Mouse (Mus musculus) layer of hippocampus, postnatal 14 days (tissue): ENCODE data around the gene Scd2. TPM values are rescaled to one million over a fixed set of nuclear protein-coding genes. Genes with fewer than 3 reads are reported as not detected.
"Not testable (repeated sequence)": the region's sequence is repeated elsewhere in the genome, so short reads cannot be mapped to it uniquely, and the experiment has no call there.

ENCODE experiments used
- DNase-seq, 2 experiments: peaks; one replicate each; pipeline ENCODE4 v3.0.0; 2021 to 2022; ENCODE audit warnings: low spot score in 2 of 2, mixed read lengths in 1 of 2
- total RNA-seq, 2 experiments: library from RNA; stranded (reverse); gene quantifications; 2 replicates each; pipeline ENCODE4 v1.2.3; 2021

Scd2 gene
- total RNA-seq, 2 experiments from 2014 or later, result 702 to 713 TPM

- no peak for DNase-seq
Measured at GRCm38 (mm10) chr19:44267499-44268002, 25.9 kb upstream of the Scd2 start.

- DNase-seq, result no peak
Measured at GRCm38 (mm10) chr19:44273711-44274110, 19.8 kb upstream of the Scd2 start.

GRCm38 (mm10) chr19:44274452-44274851 is 19.0 kb upstream of the Scd2 start:
- DNase-seq, result no peak

GRCm38 (mm10) chr19:44275418-44275817 is 18.1 kb upstream of the Scd2 start:
- DNase-seq, result no peak

- no peak for DNase-seq
Measured at GRCm38 (mm10) chr19:44276861-44277260, 16.6 kb upstream of the Scd2 start.

- no peak for DNase-seq
Measured at GRCm38 (mm10) chr19:44277931-44278330, 15.5 kb upstream of the Scd2 start.

- DNase-seq, result no peak
Measured at GRCm38 (mm10) chr19:44280755-44281154, 12.7 kb upstream of the Scd2 start.

GRCm38 (mm10) chr19:44281825-44282447 is 11.5 kb upstream of the Scd2 start:
- DNase-seq, result not testable (repeated sequence)

- DNase-seq, result no peak
Measured at GRCm38 (mm10) chr19:44282534-44283156, 10.8 kb upstream of the Scd2 start.

- no peak for DNase-seq
Measured at GRCm38 (mm10) chr19:44283157-44284024, 10.1 kb upstream of the Scd2 start.

GRCm38 (mm10) chr19:44284025-44284695 is 9.3 kb upstream of the Scd2 start:
- peak; percentile 91 to 92 for DNase-seq

GRCm38 (mm10) chr19:44284723-44285122 is 8.8 kb upstream of the Scd2 start:
- no peak for DNase-seq

- no peak for DNase-seq
Measured at GRCm38 (mm10) chr19:44285554-44285953, 7.9 kb upstream of the Scd2 start.

- no peak for DNase-seq
Measured at GRCm38 (mm10) chr19:44286109-44286508, 7.4 kb upstream of the Scd2 start.

GRCm38 (mm10) chr19:44287415-44288110 is 5.9 kb upstream of the Scd2 start:
- DNase-seq, result no peak

GRCm38 (mm10) chr19:44292083-44292482 is 1.4 kb upstream of the Scd2 start:
- no peak for DNase-seq

- DNase-seq, result no peak
Measured at GRCm38 (mm10) chr19:44292483-44292882, 991 bp upstream of the Scd2 start.

GRCm38 (mm10) chr19:44293769-44294551 is 486 bp downstream of the Scd2 start:
- peak; percentile 90 to 98 for DNase-seq

- DNase-seq, result peak; percentile 89 to 94
Measured at GRCm38 (mm10) chr19:44294588-44295041, 1.1 kb downstream of the Scd2 start.

GRCm38 (mm10) chr19:44295251-44295650 is 1.8 kb downstream of the Scd2 start:
- DNase-seq, result no peak
